Mouse (Mus musculus) limb, embryonic 10.5 days (tissue): ENCODE results near the gene Pgbd5. TPM values are rescaled to one million over a fixed set of nuclear protein-coding genes. Genes with fewer than 3 reads are reported as not detected.
A peak's percentile ranks its signal among the peaks of the same experiment; 100 is the strongest.
"Not testable (repeated sequence)": the region's sequence is repeated elsewhere in the genome, so short reads cannot be mapped to it uniquely, and the experiment has no call there.

Experiments used
- DNase-seq: peaks from one replicate; pipeline ENCODE4 v3.0.0-alpha.2; 2017; ENCODE audit warnings: low spot score
- H3K27ac ChIP-seq: fragments of 300-500 bp; sonication (generic); 2 replicates; pipeline ENCODE4 v1.5.1; 2016; ENCODE audit warnings: mild to moderate bottlenecking
- H3K27me3 ChIP-seq: fragments of 300-500 bp; sonication (generic); 2 replicates; pipeline ENCODE4 v1.6.1; 2016; ENCODE audit warnings: low read depth, mild to moderate bottlenecking; ENCODE audit not compliant: poor library complexity, severe bottlenecking
- H3K36me3 ChIP-seq: fragments of 300-500 bp; sonication (generic); 2 replicates; pipeline ENCODE4 v1.6.1; 2016; ENCODE audit warnings: mild to moderate bottlenecking, moderate library complexity
- H3K4me1 ChIP-seq: fragments of 300-500 bp; sonication (generic); 2 replicates; pipeline ENCODE4 v1.6.1; 2016
- H3K4me3 ChIP-seq: fragments of 300-500 bp; sonication (generic); 2 replicates; pipeline ENCODE4 v1.5.1; 2016; ENCODE audit warnings: mild to moderate bottlenecking, moderate library complexity
- H3K9me3 ChIP-seq: fragments of 300-500 bp; sonication (generic); replicated peaks from 2 replicates; pipeline ENCODE4 v1.6.1; 2016; ENCODE audit warnings: mild to moderate bottlenecking
- WGBS: fragments of 180-500 bp; shearing (Covaris S2); methylation state at CpG from one replicate; pipeline ENCODE4 v1.1.7; 2016; 5-methylcytosine and 5-hydroxymethylcytosine counted together
- polyA plus RNA-seq: library from polyadenylated mRNA; unstranded; fragments of >200 nt; fragmentation: Nextera tagmentation; extraction: Ambion mirVana; gene quantifications from 2 replicates; pipeline ENCODE4 v1.2.1, GENCODE M21; 2016

Pgbd5 gene
- polyA plus RNA-seq, 1 experiment from 2014 or later: 0.20 TPM

DNA sequence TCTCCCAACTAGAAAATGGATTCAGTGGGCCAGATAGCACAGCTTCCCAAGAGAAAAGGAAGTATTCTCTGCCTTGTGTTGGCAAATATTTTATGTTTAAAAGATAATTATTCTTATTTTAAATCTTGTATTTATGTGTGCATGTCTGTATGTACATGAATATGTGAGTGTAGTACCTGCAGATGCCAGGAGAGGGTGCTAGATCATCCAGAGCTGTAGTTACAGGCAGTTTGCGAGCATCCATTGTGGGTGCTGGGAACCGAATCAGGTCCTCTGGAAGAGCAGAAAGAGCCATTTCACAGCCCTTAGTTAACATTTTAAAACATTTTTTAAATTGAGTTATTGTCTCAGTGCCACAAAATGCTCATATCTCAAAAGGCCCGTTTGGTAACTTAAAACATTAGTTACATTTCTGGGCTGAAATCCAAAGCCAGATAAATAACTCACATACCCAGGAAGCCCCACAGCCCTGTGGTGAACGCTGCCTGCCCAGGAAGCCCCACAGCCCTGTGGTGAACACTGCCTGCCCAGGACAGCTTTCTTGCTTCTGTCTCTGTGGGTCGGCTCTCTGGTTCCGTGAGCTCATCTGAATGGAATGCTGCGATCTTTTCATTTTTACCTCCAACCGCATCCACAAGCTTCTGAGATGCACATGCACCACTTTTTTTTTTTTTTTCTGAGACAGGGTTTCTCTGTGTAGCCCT lies 10.9 kb upstream of the Pgbd5 start:
- Histone ChIP-seq H3K4me1 (no peaks in the 10 kb centered on the region), H3K27me3 (no peaks in the 10 kb centered on the region), H3K36me3 (no peaks in the 10 kb centered on the region), H3K4me3 (no peak overlapping the region), H3K9me3 (no peaks in the 10 kb centered on the region), H3K27ac (no peak overlapping the region)
- no peak for DNase-seq
- WGBS: 92% methylated on average over 8 of the region's 8 CpGs

DNA sequence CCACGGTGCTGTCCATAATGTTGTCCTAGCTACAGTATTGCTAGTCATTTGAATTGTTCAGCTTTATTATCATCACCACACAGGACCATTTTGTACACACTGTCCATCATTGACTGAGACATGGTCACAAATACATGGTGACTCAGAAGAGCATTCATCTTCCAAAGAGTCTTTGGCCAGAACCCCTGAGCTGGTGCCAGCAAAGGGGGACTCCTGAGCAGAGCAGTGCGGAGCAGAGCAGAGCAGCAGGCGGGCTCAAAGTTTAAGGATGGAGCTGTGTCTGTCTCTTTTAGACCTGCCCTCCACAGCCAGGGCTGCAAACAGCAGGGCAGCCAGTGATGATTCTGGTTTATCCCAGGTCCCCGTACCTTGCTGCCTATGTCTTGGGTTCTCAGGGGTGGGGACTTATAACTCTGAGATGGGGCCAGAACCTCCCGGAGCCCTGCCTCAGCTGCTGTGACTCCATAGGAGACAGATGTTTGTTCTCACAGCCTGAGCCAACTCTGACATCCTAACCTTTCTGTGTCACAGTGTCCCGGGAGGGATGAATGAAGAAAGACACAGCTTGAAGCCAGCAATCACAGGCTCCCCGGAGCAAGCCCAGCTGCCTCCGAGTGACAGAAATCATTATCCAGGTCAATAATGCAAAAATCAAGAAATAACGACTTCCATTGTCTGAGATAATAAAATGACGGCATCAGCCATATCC lies 9.7 kb upstream of the Pgbd5 start:
- Histone ChIP-seq H3K4me3 (no peak overlapping the region), H3K4me1 (no peaks in the 10 kb centered on the region), H3K27me3 (no peaks in the 10 kb centered on the region), H3K27ac (no peak overlapping the region), H3K36me3 (no peaks in the 10 kb centered on the region), H3K9me3 (no peaks in the 10 kb centered on the region)
- 80% methylated on average over 10 of the region's 10 CpGs for whole genome bisulfite sequencing
- no peak for DNase-seq

DNA sequence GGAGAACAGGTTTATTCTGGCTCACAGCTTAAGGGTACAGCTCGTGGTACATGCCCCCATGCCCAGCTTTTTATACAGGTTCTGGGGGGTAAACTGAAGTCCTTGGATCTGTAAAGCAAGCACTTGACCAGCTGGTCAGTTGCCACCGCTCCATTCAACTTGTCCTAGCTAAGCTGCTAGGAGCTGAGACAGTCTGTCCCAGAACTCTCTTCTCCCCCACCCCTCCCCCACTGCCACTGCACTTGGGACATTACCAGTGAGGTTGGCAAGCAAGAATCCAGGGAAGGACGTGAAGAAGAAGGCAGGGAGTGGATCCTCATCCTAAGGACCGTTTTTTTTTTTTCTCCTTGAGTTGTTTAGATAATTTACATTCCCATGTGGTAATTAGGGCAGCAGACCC lies 2.7 kb downstream of the Pgbd5 start:
- Histone ChIP-seq H3K36me3 (no peaks in the 10 kb centered on the region), H3K4me1 (peaks cover 10% of the 10 kb centered on the region), H3K4me3 (no peak overlapping the region), H3K27me3 (peaks cover 23% of the 10 kb centered on the region), H3K27ac (no peak overlapping the region), H3K9me3 (no peaks in the 10 kb centered on the region)
- no peak for DNase-seq
- WGBS: 28% methylated on average over 4 of the region's 4 CpGs

DNA sequence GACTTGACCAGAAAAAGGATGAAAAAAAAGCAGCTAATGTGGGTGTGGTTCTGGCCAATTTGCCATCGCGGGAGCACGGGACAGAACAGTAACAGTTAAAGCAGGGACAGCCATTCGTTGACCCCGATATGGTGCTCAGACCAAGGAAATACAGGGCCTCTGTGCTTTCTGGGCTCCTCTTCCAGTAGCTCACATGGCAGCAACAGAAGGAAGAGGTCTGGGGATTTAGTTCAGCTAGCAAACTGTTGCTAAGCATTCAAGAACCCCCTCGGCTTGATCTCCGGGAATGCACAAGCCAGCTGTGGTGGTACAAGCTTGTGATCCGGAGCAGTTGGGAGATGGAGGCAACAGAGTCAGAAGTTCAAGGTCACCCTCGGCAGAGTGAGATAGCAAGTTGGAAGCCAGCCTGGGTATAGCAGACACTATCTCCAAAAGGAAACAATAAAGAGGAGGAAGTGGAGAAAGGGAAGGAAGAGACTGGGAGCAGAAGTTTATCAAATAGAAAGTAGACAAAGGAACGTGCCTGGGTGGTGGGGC lies 3.7 kb downstream of the Pgbd5 start:
- DNase-seq: no peak
- Histone ChIP-seq H3K4me1 (peaks cover 10% of the 10 kb centered on the region), H3K4me3 (no peak overlapping the region), H3K27me3 (peaks cover 33% of the 10 kb centered on the region), H3K27ac (no peak overlapping the region), H3K9me3 (no peaks in the 10 kb centered on the region), H3K36me3 (no peaks in the 10 kb centered on the region)
- WGBS: 71% methylated on average over 10 of the region's 10 CpGs

DNA sequence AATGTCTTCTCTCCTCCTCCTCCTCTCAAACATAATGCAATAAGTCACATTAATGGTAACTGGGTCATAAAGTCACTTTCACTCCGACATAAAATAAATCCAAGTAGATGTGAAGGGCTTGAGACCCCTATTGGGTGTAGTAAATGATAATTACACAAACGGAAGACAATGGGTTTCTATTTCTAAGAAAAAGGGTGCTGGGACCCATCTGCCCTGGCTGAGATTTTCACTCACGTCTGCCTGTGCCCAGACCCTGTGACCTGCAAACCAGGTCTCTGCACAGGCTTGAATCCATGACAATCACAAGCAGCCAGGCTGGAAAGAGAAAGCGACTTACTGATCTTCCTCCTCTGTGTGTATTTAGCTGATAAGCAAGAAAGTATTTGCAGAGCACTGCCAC lies 4.3 kb downstream of the Pgbd5 start:
- Histone ChIP-seq H3K27ac (no peak overlapping the region), H3K4me1 (peaks cover 10% of the 10 kb centered on the region), H3K9me3 (no peaks in the 10 kb centered on the region), H3K4me3 (no peak overlapping the region), H3K36me3 (no peaks in the 10 kb centered on the region), H3K27me3 (peaks cover 35% of the 10 kb centered on the region)
- no peak for DNase-seq
- 60% methylated on average over 4 of the region's 4 CpGs for WGBS

DNA sequence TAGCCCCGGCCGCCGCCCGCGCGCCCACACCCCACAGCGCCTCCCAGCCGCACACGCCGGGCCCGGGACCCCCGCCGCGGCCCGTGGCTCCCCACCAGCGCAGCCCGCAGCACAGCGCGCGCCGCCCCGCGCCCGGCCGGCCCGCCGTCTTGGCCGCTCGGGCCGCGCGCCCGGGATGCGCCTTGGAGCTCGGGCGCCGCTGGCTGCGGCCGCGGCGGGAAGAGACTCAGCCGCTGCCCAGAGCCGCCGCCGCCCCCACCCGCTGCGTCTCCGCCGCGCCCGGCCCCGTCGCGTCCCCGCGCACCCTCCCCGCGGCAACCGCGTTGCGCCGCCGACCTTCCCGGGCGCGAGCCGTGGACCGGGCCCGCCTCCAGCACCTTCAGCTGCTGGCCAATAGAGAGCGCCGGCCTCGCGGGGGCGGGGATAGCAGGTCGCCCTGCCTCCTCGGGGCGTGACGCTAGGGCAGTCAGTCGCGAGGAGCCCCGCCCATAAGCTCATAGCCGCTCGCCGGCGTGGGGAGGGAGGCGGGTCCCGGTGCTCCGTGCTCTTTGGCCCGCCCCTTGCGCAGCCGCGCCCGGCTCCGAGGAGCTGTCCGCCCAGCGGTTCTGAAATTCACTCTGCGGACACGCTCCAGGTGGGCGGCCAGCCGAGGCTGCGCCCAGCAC lies 5.2 kb downstream of the Pgbd5 start:
- DNase-seq: peak; percentile 96
- Histone ChIP-seq H3K9me3 (no peaks in the 10 kb centered on the region), H3K27ac (peak overlapping the region; percentile 58), H3K4me1 (peaks cover 10% of the 10 kb centered on the region), H3K36me3 (no peaks in the 10 kb centered on the region), H3K27me3 (peaks cover 35% of the 10 kb centered on the region), H3K4me3 (peak overlapping the region; percentile 76)
- 2% methylated on average over 100 of the region's 101 CpGs for WGBS

DNA sequence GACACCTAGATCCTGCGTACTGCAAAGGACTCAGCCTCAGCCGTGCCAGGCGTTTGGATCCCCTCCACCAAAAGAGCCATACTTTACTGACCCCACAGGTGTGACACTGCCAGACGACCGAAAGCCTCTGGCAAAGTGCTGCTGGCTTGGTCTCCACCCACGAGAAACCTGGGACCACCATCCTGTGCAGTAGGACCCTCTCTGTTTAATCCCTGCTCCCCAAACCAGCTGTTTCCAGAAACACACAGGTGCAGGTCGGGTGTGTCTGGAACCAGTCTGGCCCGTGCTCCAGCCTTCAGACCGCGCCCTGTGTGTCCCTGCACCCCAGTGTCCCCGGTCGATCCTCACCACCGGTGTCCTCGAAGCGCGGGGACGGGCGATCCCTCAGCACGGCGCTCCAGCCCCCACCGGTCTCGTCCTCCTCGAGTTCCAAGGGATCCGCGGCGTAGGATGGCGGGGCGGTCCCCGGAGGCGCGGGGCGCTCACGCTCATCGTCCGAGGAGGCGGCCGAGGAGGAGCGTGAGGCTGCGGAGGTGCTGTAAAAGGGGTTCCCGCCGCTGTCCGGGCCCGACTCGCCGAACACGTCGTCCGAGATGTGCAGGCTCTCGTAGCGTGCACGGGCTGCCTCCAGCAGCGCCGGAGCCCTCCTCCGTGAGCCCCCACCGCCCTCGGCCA lies 5.9 kb downstream of the Pgbd5 start:
- Histone ChIP-seq H3K36me3 (no peaks in the 10 kb centered on the region), H3K4me3 (peak overlapping the region; percentile 76), H3K27ac (peak overlapping the region; percentile 58), H3K27me3 (peaks cover 35% of the 10 kb centered on the region), H3K4me1 (peaks cover 10% of the 10 kb centered on the region), H3K9me3 (no peaks in the 10 kb centered on the region)
- DNase-seq: peak; percentile 53
- 1% methylated on average over 56 of the region's 56 CpGs for WGBS

DNA sequence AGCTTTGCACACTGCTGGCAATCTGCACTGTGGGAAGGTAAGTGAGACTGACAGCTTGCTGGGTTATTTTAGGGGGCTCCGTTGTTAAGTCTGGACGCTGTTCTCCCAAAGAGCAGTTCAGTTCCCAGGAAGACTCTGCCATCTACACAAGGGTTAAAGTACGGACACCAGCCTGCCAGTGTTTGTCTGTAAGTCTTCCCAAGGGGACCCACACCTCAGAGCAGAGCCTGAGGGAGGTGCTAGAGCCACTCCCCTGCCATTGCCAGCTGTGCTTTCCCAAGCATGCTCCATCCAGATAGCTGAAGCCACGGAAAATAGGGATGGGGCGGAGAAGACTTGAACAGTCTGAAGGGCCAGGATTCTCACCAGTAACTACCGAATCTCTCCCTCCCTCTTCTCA lies 8.6 kb downstream of the Pgbd5 start:
- Histone ChIP-seq H3K27ac (no peak overlapping the region), H3K9me3 (no peaks in the 10 kb centered on the region), H3K4me1 (peaks cover 10% of the 10 kb centered on the region), H3K36me3 (no peaks in the 10 kb centered on the region), H3K4me3 (no peak overlapping the region), H3K27me3 (peaks cover 35% of the 10 kb centered on the region)
- no peak for DNase-seq
- WGBS: 61% methylated on average over 6 of the region's 6 CpGs

DNA sequence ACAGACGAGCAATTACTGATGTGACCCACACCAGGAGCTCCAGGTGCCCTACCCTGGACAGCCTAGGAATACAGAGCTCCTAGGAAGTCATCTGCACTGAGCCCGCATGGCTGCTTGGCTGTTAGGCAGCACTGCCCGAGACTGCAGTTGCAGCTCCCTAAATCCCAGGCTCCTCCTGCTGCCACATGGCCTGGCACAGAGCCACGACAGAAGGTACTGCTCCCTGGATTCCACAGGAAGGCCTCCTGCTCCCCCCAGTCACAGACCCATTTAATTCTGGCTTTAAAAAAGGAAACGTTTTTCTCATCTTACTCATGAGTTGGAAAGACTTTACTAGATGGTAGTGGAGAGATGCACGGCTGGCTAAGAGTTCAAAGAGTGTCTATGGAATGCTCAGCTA lies 10.0 kb downstream of the Pgbd5 start:
- WGBS: 62% methylated on average over 6 of the region's 6 CpGs
- H3K9me3 ChIP-seq: no peaks in the 10 kb centered on the region
- H3K27ac ChIP-seq: no peak overlapping the region
- peaks cover 10% of the 10 kb centered on the region for H3K4me1 ChIP-seq
- H3K36me3 ChIP-seq: no peaks in the 10 kb centered on the region
- peaks cover 35% of the 10 kb centered on the region for H3K27me3 ChIP-seq
- H3K4me3 ChIP-seq: no peak overlapping the region
- no peak for DNase-seq

DNA sequence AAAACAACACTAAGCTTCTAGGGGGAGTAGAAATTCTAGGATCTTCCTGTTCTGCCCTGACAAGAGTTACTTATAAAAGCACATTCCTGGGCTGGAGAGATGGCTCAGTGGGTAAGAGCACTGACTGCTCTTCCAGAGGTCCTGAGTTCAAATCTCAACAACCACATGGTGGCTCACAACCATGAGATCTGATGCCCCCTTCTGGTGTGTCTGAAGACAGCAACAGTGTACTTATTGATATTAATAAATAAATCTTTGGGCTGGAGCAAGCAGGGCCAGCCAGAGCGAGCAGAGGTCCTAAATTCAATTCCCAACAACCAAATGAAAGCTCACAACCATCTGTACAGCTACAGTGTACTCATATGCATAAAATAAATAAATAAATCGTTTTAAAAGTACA lies 10.7 kb downstream of the Pgbd5 start:
- H3K4me1 ChIP-seq, DNase-seq, H3K4me3 ChIP-seq, H3K36me3 ChIP-seq, H3K27ac ChIP-seq, H3K9me3 ChIP-seq: not testable (repeated sequence)
- peaks cover 31% of the 10 kb centered on the region for H3K27me3 ChIP-seq
- WGBS: 70% methylated on average over 2 of the region's 2 CpGs

DNA sequence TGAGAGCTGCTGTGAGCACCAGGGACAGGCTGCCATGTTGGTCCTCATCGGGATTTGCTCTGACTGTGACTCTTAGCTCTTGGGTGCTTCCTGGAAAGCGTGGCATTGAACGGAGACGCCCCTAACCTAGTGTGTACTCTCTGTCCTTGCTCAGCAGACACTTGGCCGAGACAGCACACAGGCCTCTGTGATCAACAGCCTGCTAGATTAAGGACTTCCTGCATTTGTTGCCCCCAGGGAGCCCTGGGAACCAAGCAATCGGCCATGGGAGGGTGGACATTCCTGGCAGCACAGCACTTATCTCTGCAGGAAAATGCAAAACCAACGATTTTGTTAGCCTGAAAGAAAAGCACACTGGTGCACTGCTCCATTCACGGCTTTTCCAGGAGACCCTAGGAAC lies 18.0 kb downstream of the Pgbd5 start:
- Histone ChIP-seq H3K27me3 (no peaks in the 10 kb centered on the region), H3K9me3 (no peaks in the 10 kb centered on the region), H3K27ac (no peak overlapping the region), H3K4me3 (no peak overlapping the region), H3K4me1 (peaks cover 5% of the 10 kb centered on the region; the same call in 1 of the 2 replicates), H3K36me3 (no peaks in the 10 kb centered on the region)
- 62% methylated on average over 8 of the region's 8 CpGs for WGBS
- DNase-seq: no peak

DNA sequence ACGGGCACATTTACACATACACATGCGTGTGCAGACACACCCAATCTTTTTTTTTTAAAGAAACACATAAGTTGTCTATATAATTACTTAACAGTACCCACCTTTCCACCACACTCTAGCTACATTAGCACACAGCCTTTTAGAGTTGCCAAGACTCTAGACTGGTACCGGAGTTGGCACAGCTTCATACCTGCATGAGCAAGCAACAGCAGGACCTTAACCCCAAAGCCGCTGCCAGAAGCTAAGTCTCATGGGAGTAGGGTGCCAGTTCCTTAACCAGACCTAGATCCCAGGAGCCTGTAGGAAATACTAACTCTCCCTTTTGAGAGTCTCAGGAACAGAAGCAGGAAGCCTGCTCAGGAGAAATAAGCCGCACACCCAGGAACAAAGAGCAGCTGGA lies 20.5 kb downstream of the Pgbd5 start:
- Histone ChIP-seq H3K9me3 (no peaks in the 10 kb centered on the region), H3K4me1 (peaks cover 5% of the 10 kb centered on the region; the same call in 1 of the 2 replicates), H3K4me3 (no peak overlapping the region), H3K27me3 (no peaks in the 10 kb centered on the region), H3K27ac (no peak overlapping the region), H3K36me3 (no peaks in the 10 kb centered on the region)
- DNase-seq: no peak
- 93% methylated on average over 5 of the region's 5 CpGs for WGBS
